Comparison of ENCODE assay signal across 8 mouse cellular contexts in the genomic region with DNA sequence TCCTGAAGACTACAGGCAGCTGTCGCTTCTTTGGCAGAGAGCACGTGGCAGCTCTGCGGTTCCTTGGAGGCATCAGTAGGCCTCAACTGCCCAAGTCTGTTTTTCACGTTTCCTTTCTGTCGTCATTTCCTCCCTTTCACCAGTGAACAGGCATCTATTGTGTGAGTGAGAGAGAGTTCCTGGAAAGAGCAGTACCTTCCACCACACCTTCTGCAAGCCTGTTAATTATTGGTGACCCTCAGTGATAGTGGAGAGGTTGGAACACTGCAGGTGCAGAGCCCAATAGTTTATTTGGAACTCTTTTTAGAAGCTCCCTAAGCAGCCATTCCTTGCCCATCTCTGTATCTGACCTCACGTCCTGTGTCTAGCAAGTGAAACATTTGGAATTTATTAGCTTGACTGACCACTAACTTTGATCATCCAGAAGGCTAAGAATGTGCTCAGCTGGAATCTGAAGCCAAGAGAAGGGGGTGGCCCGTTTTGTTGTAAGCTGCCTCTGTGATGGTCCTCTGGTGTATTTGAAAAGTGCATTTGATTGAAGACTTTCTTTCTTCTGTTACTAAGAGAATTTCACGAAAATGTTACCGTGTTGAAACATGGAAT. TPM values are rescaled to one million over a fixed set of nuclear protein-coding genes. Genes with fewer than 3 reads are reported as not detected.
DNase-seq lines count a peak whose midpoint lies in the region; ATAC-seq lines count a peak whose summit lies in the region.
"Had no signal": no experiment of that assay in that cellular context is flagged by ENCODE, and none has a peak within 500 bp of the region (broad histone marks: within the 10 kb centered on the region; RNA-seq: fewer than 3 reads in every experiment).

No protein-coding gene starts in this region.

- H3K4me3 ChIP-seq in lung, embryonic 16.5 days (ENCODE audit: low read length), result no peak overlapping the region
- no peak overlapping the region for H3K4me3 ChIP-seq in embryonic facial prominence, embryonic 14.5 days (ENCODE audit: low read depth, low read length)
- no peak overlapping the region for H3K4me3 ChIP-seq in stomach, embryonic 14.5 days (ENCODE audit: low read depth, low read length)
- H3K4me3 ChIP-seq: liver, embryonic 15.5 days had no signal

- WGBS in lung, embryonic 16.5 days, result 20% methylated on average over 9 of the region's 9 CpGs
- 23% methylated on average over 9 of the region's 9 CpGs for WGBS in embryonic facial prominence, embryonic 14.5 days
- 34% methylated on average over 9 of the region's 9 CpGs for WGBS in stomach, embryonic 14.5 days

- H3K9me3 ChIP-seq in lung, embryonic 16.5 days (ENCODE audit: control insufficient read depth, low read length), result no peaks in the 10 kb centered on the region
- no peaks in the 10 kb centered on the region for H3K9me3 ChIP-seq in embryonic facial prominence, embryonic 14.5 days (ENCODE audit: control insufficient read depth, low read length)
- no peaks in the 10 kb centered on the region for H3K9me3 ChIP-seq in stomach, embryonic 14.5 days (ENCODE audit: control insufficient read depth, low read depth, low read length)
- H3K9me3 ChIP-seq: liver, embryonic 15.5 days had no signal

- H3K4me2 ChIP-seq in lung, embryonic 16.5 days (ENCODE audit: low read depth, low read length), result no peak overlapping the region
- H3K4me2 ChIP-seq in embryonic facial prominence, embryonic 14.5 days (ENCODE audit: low read depth, low read length), result no peak overlapping the region
- H3K4me2 ChIP-seq in stomach, embryonic 14.5 days (replicated peaks; ENCODE audit: low read depth, low read length), result no peak overlapping the region
- H3K4me2 ChIP-seq: liver, embryonic 15.5 days had no signal

- peaks cover 3% of the 10 kb centered on the region; the same call in 1 of the 2 replicates for H3K36me3 ChIP-seq in lung, embryonic 16.5 days (ENCODE audit: control insufficient read depth, insufficient read depth, low read length)
- H3K36me3 ChIP-seq in embryonic facial prominence, embryonic 14.5 days (ENCODE audit: control insufficient read depth, insufficient read depth, low read length), result peaks cover 22% of the 10 kb centered on the region; the same call in 1 of the 2 replicates
- peaks cover 11% of the 10 kb centered on the region for H3K36me3 ChIP-seq in stomach, embryonic 14.5 days (ENCODE audit: control insufficient read depth, insufficient read depth, low read length)

- no peak for DNase-seq in lung, postnatal 14 days
- DNase-seq in R1 (ENCODE audit: low read depth, low spot score), result peak; percentile 94
- no peak for DNase-seq in embryonic facial prominence, embryonic 14.5 days (ENCODE audit: low spot score)
- DNase-seq in heart, postnatal 25 days (ENCODE audit: low spot score), result no peak
- DNase-seq in layer of hippocampus, adult 11-12 months (ENCODE audit: low spot score), result no peak

- intact Hi-C loops in heart, postnatal 25 days (cut with DNase I), result no loop called here

- no peak overlapping the region for H3K9ac ChIP-seq in lung, embryonic 16.5 days (ENCODE audit: low read length)
- H3K9ac ChIP-seq in embryonic facial prominence, embryonic 14.5 days (ENCODE audit: low read depth, low read length), result no peak overlapping the region
- no peak overlapping the region for H3K9ac ChIP-seq in stomach, embryonic 14.5 days (replicated peaks; ENCODE audit: low read depth, low read length)
- H3K9ac ChIP-seq: liver, embryonic 15.5 days had no signal

- peaks cover 32% of the 10 kb centered on the region for H3K4me1 ChIP-seq in lung, embryonic 16.5 days (replicated peaks; ENCODE audit: control insufficient read depth, insufficient read depth, low read length)
- peaks cover 33% of the 10 kb centered on the region for H3K4me1 ChIP-seq in embryonic facial prominence, embryonic 14.5 days (ENCODE audit: control insufficient read depth, insufficient read depth, low read length)
- peaks cover 26% of the 10 kb centered on the region for H3K4me1 ChIP-seq in stomach, embryonic 14.5 days (ENCODE audit: control insufficient read depth, insufficient read depth, low read length)

- ATAC-seq in lung, embryonic 16.5 days (ENCODE audit: low read depth), result peak; percentile 19; the same call in 1 of the 2 replicates
- peak; percentile 7; the same call in 1 of the 2 replicates for ATAC-seq in embryonic facial prominence, embryonic 14.5 days (ENCODE audit: low read depth)
- no peak for ATAC-seq in stomach, embryonic 14.5 days (ENCODE audit: insufficient number of reproducible peaks, insufficient read depth, low FRiP score, low read depth)

- H3K27me3 ChIP-seq in lung, embryonic 16.5 days (ENCODE audit: control insufficient read depth, insufficient read depth, low read depth, low read length), result no peaks in the 10 kb centered on the region
- no peaks in the 10 kb centered on the region for H3K27me3 ChIP-seq in embryonic facial prominence, embryonic 14.5 days (replicated peaks; ENCODE audit: control insufficient read depth, insufficient read depth, low read length)
- no peaks in the 10 kb centered on the region for H3K27me3 ChIP-seq in stomach, embryonic 14.5 days (ENCODE audit: control insufficient read depth, insufficient read depth, low read length)
- H3K27me3 ChIP-seq: liver, embryonic 15.5 days had no signal

- peak overlapping the region; percentile 58 for H3K27ac ChIP-seq in lung, embryonic 16.5 days (ENCODE audit: low read length)
- no peak overlapping the region; the same call in 1 of the 2 replicates for H3K27ac ChIP-seq in embryonic facial prominence, embryonic 14.5 days (replicated peaks; ENCODE audit: low read depth, low read length)
- peak overlapping the region; percentile 77; the same call in 1 of the 2 replicates for H3K27ac ChIP-seq in stomach, embryonic 14.5 days (ENCODE audit: low read length)
- H3K27ac ChIP-seq: liver, embryonic 15.5 days had no signal

RNA-seq across cellular contexts. Expression of a gene that starts 21.1 kb away (rescaled TPM):
- 51.0 and 53.2 TPM in 2 replicates for polyA plus RNA-seq in lung, embryonic 16.5 days (2015; fragmentation: Nextera tagmentation; extraction: Ambion mirVana)
- 38.8 and 40.6 TPM in 2 replicates for polyA plus RNA-seq in embryonic facial prominence, embryonic 14.5 days (2014; fragmentation: Nextera tagmentation; extraction: Ambion mirVana)
- polyA plus RNA-seq in stomach, embryonic 14.5 days (2014; fragmentation: Nextera tagmentation; extraction: Ambion mirVana), result 51.0 and 51.7 TPM in 2 replicates
- 10 to 100 TPM; 13.4 to 18.5 TPM for total RNA-seq in heart, postnatal 25 days (2021)

RNA-seq across cellular contexts. Expression of a gene that starts 47.5 kb away (rescaled TPM):
- polyA plus RNA-seq in lung, embryonic 16.5 days (2015; fragmentation: Nextera tagmentation; extraction: Ambion mirVana), result 6.7 and 7.2 TPM in 2 replicates
- polyA plus RNA-seq in embryonic facial prominence, embryonic 14.5 days (2014; fragmentation: Nextera tagmentation; extraction: Ambion mirVana), result 6.9 and 7.9 TPM in 2 replicates
- polyA plus RNA-seq in stomach, embryonic 14.5 days (2014; fragmentation: Nextera tagmentation; extraction: Ambion mirVana), result 12.9 and 13.7 TPM in 2 replicates
- 10 to 100 TPM; 15.0 to 18.2 TPM for total RNA-seq in heart, postnatal 25 days (2021)
